Mouse (Mus musculus) hindlimb bud, embryonic 11.5 days (tissue): ENCODE results near the gene Lhx6.
"Not testable (repeated sequence)": the region's sequence is repeated elsewhere in the genome, so short reads cannot be mapped to it uniquely, and the experiment has no call there.

ENCODE experiments used
- DNase-seq: peaks from one replicate; pipeline ENCODE4 v3.0.0-alpha.2; 2012; ENCODE audit warnings: low read depth, low spot score; ENCODE audit errors: extremely low spot score

The Lhx6 gene

DNA sequence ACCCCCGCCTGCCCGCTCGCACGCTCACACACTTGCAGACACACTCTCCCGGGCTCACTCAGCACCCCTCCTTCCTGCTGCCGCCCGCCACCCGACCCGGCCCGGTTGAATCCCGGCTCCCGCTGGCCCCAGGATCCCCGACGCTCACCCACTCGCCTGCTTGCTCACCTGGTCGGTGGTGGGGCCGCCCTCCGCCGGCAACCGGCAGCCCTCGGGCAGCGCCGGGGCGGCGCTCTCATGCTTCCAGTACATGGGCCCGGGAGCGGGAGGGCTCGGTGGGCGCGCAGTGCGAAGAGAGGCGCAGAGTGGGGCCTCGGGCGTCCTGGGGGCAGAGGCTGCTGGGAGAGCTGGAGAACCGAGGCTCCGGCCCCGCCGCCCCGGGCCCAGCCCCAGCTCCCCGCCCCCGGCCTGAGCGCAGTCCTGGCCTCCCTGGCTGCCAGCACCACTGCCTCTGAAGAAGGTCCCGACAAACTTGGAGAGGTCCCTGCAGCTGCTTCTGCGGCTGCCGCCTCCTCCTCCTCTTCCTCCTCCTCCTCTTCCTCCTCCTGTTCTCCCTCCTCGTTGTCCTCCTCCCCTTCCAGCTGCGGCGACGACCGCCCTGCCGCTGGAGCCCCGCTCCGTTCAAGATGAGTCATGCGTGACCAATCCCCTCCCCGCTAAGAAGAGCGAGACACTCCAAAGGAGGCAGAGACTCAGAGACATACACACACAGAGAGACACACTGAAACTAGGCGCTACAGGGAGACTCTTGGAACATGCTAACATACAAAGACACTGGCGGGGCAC lies at the start of gene Lhx6:
Gene Lhx6 (minus strand): TSS at position 453 of the 786 bp plus-strand sequence.
- DNase-seq: no peak

DNA sequence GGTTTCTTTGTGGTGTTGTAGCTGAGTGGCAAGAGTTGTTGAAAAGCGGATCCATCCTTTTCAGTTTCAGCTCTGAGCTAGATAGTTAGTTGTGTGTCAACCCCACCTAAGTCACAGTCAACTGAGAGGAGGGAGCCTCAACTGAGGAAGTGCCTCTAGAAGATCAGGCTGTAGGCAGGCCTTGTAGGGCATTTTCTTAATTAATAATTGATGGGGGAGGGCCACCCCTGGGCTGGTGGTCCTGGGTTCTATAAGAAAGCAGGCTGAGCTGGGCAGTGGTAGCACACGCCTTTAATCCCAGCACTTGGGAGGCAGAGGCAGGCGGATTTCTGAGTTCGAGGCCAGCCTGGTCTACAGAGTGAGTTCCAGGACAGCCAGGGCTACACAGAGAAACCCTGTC lies 47.2 kb upstream of the Lhx6 start:
- not testable (repeated sequence) for DNase-seq

DNA sequence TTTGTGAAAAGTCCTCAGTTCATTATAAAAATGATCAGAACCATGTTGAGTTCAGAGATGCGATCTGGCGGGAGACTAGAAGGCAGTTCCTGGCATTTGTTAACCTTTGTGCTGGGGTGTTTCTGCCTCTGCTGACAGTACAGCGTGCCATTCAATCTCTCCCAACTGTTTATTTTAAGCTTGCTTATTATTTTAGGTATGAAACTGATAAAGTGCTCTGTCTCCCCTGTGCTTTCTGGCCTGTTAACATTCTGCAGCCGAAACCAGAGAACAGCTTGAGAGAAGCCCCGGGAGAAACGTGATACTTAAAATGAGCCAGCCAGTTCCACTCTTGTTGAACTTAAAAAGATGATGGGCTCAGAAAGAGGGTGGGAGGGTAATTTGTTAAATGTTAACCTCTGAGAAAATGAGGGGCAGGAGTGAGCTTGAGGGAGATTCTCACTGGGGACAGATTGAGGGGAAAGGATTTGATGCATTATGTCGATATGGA lies 43.7 kb upstream of the Lhx6 start:
- DNase-seq: no peak

DNA sequence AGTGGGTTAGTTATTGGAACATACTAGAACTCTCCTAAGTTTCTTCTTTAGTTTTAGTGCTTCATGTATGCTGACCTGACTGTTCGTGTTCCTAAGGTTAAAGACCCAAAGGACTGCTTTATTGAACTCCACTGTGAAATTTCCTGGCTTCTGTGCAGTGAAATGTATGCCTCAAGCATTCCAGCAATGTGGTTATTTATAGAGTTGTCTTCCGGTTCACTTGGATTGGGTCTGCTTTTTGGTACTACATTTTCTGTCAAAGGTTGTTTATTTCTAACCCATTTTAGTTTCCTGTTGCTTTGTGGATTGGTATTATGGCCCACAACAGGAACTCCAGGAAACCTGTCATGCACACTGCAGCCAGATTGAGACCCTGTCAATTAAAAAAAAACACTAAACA lies 33.9 kb upstream of the Lhx6 start:
- DNase-seq: no peak

DNA sequence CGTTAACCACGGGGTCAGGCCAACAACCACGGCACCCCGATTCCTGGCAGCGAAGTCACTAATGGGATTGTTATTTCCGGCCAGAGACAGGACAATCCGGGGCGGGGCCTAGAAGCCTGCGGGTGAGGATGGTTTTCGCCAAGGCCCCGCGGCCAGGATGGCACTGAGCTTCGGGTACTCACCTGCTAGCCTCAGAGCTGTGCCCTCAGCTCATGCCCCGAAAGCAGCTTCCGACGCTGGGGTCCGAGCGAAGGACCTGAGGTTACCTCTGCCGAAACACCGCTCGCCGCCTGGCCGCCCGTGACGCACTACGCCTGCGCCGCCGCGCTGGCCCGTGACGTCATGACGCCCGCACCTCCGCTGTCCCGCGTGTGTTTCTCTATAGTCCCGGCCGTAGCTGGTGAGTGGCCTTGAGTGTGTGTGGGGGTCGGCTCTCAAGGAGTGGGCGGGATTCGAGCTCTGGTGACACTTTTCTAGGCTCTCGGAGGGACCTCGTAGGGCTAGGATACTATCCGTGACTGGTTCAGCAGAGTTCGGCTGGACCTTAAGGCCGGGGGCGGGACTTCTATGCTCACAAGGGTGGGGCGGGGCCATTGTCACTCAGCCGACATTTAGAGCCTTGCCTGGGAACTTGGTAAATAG lies 31.2 kb upstream of the Lhx6 start, which contains the start of the genes Mrrf and Rbm18:
Gene Mrrf (plus strand): TSS at position 90 of the 642 bp plus-strand sequence.
Gene Rbm18 (minus strand): TSS at position 474 of the 642 bp plus-strand sequence.
- DNase-seq: peak; percentile 67

DNA sequence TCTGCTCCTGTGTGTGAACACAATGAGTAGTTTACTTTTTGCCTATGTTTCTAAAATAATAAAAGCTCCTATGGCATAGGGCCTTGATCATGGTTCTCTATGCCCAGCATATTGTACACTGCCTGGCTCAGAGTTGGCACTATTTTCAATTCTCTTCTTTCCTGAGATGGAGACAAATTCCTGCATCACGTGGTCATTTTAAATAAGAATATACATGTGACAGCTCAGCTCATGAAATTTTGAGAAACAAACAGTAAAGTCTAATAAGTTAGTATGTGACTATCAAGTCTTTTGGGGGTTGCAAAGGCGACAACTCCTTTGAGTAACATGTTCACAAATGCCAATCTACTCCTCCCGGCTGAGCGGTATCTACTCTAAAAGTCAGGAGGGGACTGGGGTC lies 30.7 kb upstream of the Lhx6 start:
- no peak for DNase-seq

DNA sequence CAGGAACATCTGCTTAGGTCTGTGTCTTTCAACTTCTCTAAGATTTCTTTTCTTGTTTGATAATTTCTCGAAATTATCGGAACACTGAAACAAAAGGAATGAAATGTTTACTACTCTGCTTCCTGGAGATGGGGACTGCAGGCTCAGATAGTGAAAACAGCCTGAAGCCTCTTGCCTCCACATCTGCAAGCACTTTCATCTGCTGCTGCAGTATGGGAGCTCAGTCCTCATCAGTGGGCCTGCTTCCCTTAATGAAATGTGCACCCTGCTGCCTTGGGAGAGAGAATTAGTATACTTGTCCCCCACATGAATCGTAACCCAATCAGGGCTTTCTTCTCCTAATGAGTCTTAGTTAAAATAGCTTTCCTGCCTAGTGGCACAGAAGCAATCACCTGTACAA lies 23.8 kb upstream of the Lhx6 start:
- no peak for DNase-seq

DNA sequence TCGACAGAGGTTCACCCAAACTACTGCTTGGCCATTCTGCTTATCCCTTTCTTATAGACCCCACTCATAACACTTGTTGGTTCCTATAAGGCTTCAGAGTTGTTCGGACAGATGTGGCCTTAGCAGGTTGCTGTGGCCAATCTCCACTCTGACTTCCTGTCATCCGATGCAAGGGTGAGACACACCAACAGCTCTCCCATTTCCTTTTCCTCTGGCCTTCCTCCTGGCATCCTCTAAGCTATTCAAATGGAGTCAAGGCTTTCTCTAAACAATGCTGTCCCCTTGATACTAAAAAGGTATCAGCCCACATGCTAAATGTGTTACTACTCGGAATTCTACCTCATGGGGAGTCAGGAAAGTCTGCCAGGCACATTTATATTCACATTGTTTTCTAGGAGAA lies 22.8 kb upstream of the Lhx6 start:
- DNase-seq: no peak

DNA sequence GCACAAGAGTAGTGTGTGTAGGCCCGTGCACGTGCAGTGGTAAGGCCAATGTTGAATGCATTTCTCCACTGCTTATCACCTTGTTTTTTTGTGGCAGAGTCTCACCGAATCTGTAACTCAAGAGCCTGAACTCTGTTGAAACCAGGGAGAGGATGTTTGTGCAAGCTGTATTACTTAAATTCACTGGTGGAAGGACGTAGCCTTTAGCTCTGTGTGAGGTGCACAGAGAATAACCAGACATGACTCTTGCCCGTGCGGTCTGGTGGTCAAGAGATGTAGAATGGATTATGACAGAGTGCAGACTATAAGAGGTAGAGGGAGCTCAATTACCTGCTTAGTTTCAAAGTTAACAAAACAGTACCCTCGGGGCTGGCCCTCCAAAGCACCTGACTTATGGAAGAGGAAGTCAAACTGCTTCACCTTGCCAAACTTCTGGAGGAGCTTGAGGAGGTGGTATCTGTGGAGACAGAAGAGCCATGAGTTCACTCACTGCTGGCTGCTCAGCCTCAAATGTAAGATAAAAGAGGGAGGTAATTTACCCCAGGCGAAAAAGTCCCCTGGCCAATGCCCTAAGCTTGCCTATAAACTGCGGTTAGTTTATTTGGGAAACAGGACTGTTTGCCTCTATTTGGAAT lies 21.7 kb upstream of the Lhx6 start:
- DNase-seq: no peak

DNA sequence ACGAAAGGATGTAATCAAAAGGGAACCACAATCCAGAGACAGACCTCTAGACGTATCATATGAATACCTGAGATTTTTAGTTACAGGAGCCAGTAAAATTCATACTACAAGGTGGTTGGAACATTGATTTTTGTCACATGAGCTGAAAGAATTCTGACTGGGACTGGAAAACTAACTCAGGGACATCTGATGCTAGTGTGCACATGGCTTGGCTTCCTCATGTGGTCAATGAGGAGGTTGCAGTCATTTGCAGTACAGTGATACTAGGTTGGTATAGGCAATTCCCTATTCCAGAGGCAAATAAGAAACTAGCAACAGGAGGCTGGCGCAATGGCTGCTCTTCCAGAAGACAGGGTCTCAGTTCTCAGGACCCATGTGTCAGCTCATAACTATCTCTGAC lies 7.4 kb upstream of the Lhx6 start:
- no peak for DNase-seq

DNA sequence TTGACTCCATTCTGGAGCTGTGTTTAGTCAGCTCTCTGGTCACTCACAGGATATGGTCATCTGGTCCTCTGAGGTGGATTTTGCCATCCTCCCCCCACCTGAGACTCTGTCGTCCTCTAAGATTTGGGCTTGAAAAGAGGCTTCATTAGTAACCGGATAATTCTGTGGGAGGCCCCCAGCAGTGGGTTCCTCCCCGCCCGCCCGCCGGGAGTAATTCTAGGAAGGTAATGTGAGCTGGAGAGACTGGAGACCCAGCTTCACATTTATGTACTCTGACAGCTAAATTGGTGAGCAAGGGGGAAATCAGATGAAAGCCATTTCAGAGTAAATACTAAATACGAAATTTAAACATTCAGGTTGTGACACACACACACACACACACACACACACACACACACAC lies 3.4 kb upstream of the Lhx6 start:
- no peak for DNase-seq

DNA sequence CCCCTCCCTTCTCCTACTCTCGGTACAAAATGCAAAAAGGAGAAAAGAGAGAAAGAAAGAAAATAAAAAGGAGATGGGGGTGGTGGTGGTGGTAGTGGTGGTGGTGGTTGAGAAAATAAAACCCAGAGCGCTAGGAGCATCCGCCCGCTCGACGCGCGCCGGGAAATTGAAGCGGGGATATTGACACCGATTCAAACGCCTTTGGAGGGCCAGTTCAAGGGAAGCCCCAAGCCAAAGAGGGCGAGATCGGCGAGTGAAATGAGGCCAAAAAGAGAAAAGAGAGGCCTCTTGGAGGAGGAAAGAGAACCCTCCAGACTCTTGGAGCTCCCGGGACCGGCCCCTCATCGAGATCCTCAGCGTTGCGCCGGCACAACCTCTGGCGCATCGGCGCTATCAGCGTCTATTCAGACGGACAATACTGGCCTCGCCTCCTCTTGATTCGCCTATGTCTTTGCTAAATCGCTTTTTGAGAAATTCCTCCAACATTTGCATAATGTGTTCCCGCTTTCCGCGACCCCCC lies 712 bp downstream of the Lhx6 start:
- DNase-seq: no peak

DNA sequence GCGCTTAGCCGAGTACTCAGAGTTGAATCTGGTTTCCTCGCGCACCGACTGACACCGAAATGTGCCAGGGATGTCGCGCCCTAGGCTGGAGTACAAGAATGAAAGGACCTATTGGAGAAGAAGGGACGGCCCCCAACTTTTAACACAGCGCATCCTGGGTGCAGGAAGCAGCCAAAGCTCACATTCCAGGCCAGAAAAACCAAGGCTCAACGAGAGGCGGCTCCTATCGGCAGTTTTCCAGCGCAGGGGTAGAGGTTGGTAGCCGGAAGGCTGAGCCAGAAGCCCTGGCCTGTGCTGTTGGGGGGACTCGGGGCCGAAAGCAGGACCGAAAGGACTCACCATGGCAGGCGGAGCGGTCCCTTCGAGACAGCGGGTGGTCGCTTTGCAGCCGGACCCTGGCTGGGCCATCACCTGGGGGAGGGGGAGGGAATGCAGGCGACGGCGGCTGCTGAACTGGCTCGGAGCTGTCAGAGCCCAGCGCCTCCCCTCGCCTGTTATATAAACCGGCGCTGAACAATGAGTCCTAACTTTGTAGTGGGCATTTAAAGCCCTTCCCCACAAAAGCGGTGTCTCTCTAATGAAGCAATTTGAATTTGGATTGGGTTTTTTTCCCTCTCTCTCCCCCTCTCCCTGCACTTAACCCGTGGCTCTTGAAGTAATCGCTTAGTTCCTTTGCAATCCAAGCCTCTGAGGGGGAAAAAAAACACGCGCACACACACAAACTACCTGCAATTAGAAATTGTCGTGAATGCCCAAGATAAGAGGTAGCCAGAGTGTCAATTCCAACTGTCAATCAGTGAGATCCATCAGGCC lies 1.4 kb downstream of the Lhx6 start:
- no peak for DNase-seq

DNA sequence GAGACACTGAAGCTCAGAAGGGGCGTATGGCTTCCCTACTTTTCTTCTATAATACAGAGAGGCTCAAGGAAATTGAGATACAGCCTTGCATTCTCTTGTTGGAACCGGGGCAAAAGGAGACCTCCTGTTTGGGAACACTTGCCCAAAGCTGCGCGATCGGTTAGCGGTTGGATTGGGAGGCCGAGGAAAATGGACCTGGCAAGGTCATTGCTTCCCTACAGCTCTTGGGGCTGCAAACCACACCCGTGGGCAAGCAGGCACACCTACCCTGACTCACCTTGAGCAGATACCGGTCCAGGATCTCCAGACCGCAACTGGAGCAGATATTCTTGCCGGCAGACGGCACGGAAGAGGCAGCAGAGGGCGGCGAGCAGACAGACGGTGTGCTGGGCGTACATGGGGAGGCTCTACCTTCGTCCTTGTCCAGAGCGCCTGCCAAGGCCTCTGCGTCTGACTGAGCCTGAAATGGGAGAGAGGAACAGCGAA lies 2.1 kb downstream of the Lhx6 start:
- DNase-seq: no peak

DNA sequence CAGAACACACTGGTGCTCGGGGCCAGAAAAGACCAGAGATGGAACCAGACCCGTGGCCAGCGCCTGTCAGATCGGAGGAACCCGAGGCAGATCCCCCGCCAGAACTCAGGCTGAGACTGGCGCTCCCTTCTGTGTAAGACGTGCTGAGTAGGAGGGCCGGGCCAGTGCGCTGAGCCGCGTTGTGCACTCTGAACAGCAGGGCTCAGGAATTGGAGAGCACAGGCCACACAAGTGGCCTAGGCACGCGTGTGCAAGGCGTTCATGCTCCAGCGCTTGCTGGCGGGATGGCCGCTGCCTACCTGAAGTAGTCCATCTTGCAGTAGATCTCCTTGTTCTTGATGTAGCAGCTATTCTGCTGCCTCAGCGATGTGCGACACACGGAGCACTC lies 2.7 kb downstream of the Lhx6 start:
- no peak for DNase-seq

DNA sequence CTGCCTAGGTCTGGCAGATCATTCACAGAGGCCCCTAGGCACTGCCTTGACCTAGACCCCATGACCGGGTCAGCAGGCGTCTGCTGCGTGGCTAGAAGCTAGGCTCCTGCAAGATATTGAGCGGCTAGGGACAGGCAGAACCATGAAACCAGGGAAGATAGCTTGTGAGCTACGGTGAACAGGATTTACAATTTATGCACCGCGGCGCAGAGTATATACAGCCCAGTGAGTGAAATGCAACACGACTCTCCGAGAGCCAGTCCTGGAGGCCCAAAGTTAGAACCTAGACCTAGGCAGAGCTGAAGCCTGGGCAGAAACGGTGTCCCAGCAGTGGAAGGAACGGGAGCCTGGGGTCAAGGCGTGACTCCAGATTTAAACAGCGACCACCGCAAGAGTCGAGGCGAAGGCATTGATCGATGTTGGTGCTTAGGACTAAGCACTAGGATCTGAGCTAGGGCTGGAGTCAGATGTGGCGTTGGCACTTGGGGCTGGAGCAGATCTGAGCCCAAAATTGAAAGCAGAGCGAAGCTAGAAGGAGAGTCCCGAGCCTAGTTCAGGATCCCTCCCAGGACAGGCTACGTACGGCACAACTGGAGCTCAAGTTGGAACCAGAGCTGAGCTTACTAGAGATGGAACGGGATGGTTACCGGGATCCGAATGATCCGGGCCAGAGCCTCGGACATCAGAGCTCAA lies 3.2 kb downstream of the Lhx6 start:
- no peak for DNase-seq

DNA sequence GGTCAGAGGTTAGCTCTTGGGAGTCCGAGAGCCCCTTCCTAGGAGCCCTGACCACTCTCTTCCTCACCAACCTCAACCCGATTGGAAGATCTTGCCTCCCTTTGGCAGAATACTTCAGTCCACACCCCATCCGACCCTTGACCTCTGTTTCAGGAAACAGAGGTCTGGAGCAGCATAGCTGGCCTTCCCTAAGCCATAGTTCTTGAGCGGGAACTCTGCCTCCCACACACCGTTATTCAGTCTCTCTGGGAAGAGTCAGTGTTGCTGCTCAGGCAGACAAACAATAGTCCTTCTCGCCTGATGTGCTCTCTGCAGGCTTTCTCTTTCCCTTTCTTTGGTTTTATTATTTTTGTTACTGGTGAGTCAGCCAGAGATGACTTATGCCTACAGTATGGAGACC lies 5.5 kb downstream of the Lhx6 start:
- no peak for DNase-seq

DNA sequence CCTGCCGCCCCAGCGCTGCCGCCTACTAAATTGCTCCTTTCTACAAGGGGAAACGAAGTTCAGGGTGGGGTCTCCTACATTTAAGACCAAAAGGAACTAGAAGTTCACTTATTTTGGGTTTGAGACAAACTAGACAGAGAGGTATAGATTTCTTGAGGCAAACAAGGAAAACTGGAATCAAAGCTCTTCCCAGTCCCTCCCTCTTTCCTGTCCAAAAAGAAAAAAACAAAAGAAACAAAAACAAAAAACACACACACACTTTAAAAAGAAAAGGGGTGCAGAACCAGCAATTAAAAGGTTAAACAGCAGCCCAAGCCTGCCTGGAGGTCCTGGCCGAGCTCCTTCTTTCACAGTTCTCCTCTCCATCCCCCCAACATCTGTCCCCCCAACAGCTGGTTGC lies 7.2 kb downstream of the Lhx6 start:
- no peak for DNase-seq

DNA sequence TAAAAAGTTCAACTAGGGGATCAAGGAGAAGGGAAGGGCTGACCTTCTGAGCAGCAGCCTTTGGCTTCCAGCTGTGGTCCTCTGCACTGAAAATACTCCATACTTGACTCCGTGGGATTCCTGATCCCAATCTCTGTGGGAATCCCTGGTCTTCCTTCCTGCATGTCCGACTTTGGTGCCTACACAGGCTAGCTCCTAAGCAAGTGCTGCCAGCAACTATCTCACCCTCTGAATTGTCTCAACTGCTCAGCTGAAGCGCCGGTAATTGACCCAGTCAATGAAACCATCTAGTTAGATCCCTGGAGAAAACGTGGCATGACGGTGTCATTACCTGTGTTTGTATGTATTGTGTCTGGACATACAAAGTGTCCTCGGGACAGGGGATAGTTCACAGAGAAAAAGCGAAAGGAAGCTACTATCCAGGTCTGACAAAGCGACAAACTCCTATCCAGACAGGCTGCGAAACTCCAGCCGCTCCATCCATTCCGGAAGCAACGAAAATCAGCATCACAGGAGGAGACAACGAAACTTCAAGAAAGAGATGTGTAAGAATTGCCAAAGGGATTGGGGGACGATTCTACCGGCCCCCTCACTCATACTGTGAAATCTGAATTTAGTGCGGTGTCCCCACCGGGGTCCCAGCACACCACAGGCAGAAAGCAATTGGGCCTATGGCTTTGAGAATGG lies 7.9 kb downstream of the Lhx6 start:
- no peak for DNase-seq
